Mouse (Mus musculus) kidney, postnatal 36 days (tissue): ENCODE results near the gene 0610030E20Rik.

ENCODE experiments used
- DNase-seq, 2 experiments: peaks; one replicate each; pipeline ENCODE4 v3.0.0; 2021 to 2022; ENCODE audit warnings: mixed read lengths in 2 of 2

Gene 0610030E20Rik

GRCm38 (mm10) chr6:72347166-72347941 is at the start of gene 0610030E20Rik:
TSS of gene 0610030E20Rik (plus strand) at chr6:72347317.
- DNase-seq = peak; percentile 94

DNA sequence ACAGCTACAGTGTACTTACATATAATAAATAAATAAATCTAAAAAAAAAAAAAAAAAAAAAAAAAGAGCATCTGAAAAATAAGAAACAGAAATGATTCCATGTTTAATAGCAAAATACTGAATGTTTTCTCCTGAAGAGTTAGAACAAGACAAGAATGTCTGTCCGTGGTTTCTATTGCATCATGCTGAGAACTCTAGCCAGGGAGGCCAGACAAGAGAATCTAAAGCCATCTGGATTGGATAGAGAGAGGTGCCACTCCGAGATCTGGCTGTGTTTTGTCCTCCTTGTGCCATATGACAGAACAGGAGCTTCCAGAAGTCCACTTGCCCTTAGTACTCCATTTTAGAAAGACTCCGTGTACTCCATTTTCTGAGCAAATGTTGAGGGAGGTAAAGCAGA is 49.3 kb upstream of the 0610030E20Rik start:
- no peak for DNase-seq

GRCm38 (mm10) chr6:72302349-72302925 is 44.7 kb upstream of the 0610030E20Rik start:
- DNase-seq = peak; percentile 61 to 80

GRCm38 (mm10) chr6:72303510-72303909 is 43.6 kb upstream of the 0610030E20Rik start:
- DNase-seq = no peak

GRCm38 (mm10) chr6:72312198-72312597 is 34.9 kb upstream of the 0610030E20Rik start:
- no peak for DNase-seq

- no peak for DNase-seq
Measured at GRCm38 (mm10) chr6:72313124-72313867, 33.8 kb upstream of the 0610030E20Rik start.

- no peak for DNase-seq
Measured at GRCm38 (mm10) chr6:72315384-72315783, 31.7 kb upstream of the 0610030E20Rik start.

DNA sequence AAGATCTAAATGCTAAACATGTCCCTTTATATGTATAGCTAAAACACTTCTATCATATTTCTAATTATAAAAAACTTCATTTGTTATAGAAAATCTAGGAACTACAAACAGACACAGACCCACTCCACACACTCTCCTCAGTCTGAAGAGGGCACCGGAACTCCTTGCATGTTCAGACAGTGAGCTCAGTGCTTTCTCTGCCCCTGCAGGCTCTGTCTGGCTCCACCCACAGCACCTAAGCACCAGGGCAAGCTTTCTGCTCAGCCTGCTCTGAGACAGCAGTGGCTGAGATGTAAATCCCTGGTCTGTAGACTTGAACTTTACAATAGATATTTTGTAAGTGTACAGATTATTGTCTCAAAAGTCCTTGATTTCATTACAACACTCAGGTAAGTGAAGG is 31.1 kb upstream of the 0610030E20Rik start:
- no peak for DNase-seq

DNA sequence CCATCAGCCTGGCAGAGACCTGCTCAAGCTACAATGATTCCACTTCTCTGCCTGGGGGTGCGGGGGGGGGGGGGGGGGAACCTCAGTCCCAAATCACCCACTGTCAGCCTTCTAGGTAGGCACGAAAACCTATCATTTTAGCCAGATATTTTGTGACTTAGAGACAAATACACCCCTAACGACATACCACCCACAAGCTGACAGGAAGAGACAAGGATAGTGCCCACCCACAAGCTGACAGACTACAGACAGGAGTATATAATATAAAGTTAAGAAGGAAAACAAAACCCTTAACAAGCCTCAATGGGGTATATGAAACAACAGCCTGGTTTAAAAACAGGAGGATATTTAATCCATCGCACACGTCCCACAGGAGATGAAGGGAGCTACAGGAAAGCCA is 28.7 kb upstream of the 0610030E20Rik start:
- no peak for DNase-seq

GRCm38 (mm10) chr6:72319019-72319418 is 28.1 kb upstream of the 0610030E20Rik start:
- peak; percentile 43 to 78 for DNase-seq

DNA sequence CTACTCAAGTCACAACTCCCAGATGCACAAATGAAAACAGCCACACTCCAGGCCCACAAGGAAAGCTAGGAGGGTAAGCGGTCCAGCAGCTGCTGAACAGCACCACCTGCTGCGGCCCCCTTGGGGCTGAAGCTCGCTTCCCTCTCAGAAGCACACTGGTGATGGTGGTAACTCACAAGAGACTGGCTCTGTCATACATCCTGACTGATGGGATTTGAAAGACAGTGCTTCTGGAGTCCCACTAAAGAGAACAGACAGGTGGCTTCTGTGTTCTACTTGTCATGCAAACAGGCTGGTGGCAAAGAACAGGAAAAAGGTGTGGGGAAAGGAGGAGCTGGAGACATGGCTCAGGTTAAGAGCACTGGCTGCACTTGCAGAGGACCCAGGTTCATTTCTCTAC is 24.2 kb upstream of the 0610030E20Rik start:
- no peak for DNase-seq

- no peak for DNase-seq
Measured at GRCm38 (mm10) chr6:72323786-72324508, 23.2 kb upstream of the 0610030E20Rik start.

GRCm38 (mm10) chr6:72326274-72326673 is 20.8 kb upstream of the 0610030E20Rik start:
- peak; percentile 78 to 84 for DNase-seq

DNA sequence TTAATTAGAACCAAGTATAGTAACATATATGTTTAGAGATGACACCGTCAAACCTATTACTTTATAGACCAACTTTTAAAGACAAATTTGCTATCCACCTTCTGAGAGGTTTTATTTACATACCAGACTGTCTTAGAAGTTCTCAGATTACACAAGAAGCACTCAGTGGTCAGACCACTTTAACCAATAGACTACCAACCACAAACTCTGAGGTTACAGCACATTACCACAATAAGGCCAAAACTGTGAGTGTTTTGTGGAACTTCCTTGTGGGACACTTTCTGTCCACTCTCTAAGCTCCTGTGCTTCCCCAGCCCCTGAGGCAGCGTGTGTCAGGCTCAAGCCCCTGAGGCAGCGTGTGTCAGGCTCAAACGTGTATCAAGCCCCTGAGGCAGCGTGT is 18.1 kb upstream of the 0610030E20Rik start:
- DNase-seq = no peak

GRCm38 (mm10) chr6:72330133-72330532 is 17.0 kb upstream of the 0610030E20Rik start:
- no peak for DNase-seq

GRCm38 (mm10) chr6:72333111-72333510 is 14.0 kb upstream of the 0610030E20Rik start:
- DNase-seq = no peak

GRCm38 (mm10) chr6:72340481-72340880 is 6.6 kb upstream of the 0610030E20Rik start:
- DNase-seq = peak in 1 of 2 experiments; percentile 46

- no peak for DNase-seq
Measured at GRCm38 (mm10) chr6:72344396-72345073, 2.6 kb upstream of the 0610030E20Rik start.

DNA sequence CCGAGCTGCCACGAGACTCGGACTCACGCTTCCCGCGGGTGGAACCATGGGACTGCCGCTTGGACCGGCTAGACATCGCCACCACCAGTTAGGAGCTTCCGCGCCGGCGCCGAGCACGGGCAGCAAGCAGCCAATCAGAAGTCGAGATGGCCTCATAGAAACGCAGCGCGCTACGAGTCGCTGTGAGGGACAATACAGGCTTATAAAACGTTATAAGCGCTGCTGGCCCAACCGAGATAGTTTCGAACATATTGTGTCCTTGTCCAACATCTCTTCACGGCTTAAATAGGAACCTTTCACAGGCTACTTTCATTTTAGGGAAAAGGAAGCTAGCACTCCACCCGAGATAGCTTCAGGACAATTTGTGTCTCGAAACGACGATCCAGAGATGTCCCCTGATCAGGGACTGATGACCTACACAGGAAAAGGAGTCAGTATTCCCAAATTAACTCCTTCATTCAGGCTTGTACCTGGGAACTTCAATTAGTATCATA is 2.0 kb upstream of the 0610030E20Rik start, which contains the start of gene Usp39:
TSS of gene Usp39 (minus strand) at position 111 of the 494 bp plus-strand sequence.
- peak; percentile 97 for DNase-seq

DNA sequence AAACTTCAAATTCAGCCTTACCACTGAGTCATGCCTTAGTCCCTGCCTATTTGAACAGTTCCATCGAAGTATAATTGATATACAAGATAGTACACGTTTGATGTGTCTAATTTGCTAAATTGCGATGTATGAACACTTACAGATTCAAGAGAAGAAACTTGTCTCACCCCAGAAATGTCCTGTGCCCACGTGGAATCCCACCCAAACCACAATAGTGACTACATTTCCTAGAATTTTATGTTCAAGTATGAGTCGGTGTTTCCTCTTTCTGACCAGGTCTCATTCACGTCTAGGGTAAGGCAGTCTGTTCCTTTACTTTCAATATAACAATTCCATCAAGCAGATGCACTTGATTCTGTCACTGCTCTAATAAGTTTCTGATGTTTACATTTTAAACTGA is 1.5 kb upstream of the 0610030E20Rik start:
- DNase-seq = no peak

- no peak for DNase-seq
Measured at GRCm38 (mm10) chr6:72346261-72346660, 856 bp upstream of the 0610030E20Rik start.

DNA sequence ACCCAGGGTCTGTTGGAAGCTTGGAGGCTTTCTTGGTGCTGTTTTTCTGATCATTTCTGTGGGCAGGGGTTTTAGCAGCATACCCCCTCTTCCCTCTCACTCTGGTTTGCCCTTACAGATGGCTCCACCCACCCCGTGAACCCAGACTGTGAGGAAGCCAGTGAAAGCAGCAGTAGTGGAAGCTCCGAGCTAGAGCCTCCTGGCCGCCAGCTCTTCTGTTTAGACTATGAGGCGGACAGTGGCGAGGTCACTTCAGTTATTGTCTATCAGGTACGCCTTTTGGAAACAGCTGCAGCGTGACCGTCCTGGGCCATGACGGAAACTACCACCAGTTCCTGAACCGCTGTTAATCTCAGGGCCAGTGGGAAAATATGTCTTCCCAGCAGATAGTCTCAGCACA is 1.3 kb downstream of the 0610030E20Rik start:
- peak; percentile 68 to 69 for DNase-seq
